Mouse (Mus musculus) MEL (cell line): ENCODE results near the gene Gtsf1. TPM values are rescaled to one million over a fixed set of nuclear protein-coding genes. Genes with fewer than 3 reads are reported as not detected.
A peak's percentile ranks its signal among the peaks of the same experiment; 100 is the strongest.

Source experiments
- DNase-seq: peaks from one replicate; pipeline ENCODE4 v3.0.0; 2011; ENCODE audit warnings: low read depth, low spot score
- H3K27ac ChIP-seq: 2 replicates; pipeline ENCODE4 v1.5.1; 2012; ENCODE audit warnings: low read depth, mild to moderate bottlenecking, control low read depth, low read length, moderate library complexity; ENCODE audit not compliant: control insufficient read depth
- H3K27me3 ChIP-seq, 2 experiments: fragments of 150-350 bp in 1 of 2; sonication (generic) in 1 of 2; 2 replicates each; pipeline ENCODE4 v1.6.1; 2012; ENCODE audit warnings: low read length in 2 of 2, mild to moderate bottlenecking in 2 of 2, improper control_type of control experiment in 1 of 2, moderate library complexity in 1 of 2; ENCODE audit not compliant: insufficient read depth in 2 of 2, control insufficient read depth in 1 of 2
- H3K36me3 ChIP-seq, 2 experiments: 2 replicates each; pipeline ENCODE4 v1.6.1; 2012 to 2014; ENCODE audit warnings: low read length in 2 of 2, improper control_type of control experiment in 1 of 2, inconsistent platforms in 1 of 2, mild to moderate bottlenecking in 1 of 2; ENCODE audit not compliant: insufficient read depth in 2 of 2, control insufficient read depth in 1 of 2
- H3K4me1 ChIP-seq, 2 experiments: fragments of 150-350 bp in 1 of 2; sonication (generic) in 1 of 2; 2 replicates each; pipeline ENCODE4 v1.6.1; 2012; ENCODE audit warnings: low read length in 2 of 2, improper control_type of control experiment in 1 of 2, mild to moderate bottlenecking in 1 of 2; ENCODE audit not compliant: insufficient read depth in 2 of 2, control insufficient read depth in 1 of 2
- H3K4me3 ChIP-seq, 2 experiments: fragments of 150-350 bp in 1 of 2; sonication (generic) in 1 of 2; 2 replicates each; pipeline ENCODE4 v1.5.1; 2012; ENCODE audit warnings: low read depth in 2 of 2, low read length in 2 of 2, mild to moderate bottlenecking in 2 of 2, moderate library complexity in 2 of 2, control low read depth in 1 of 2, improper control_type of control experiment in 1 of 2; ENCODE audit not compliant: control insufficient read depth in 1 of 2, insufficient read depth in 1 of 2
- H3K79me2 ChIP-seq: 2 replicates; pipeline ENCODE4 v1.6.1; 2012; ENCODE audit warnings: mild to moderate bottlenecking, low read length, moderate library complexity; ENCODE audit not compliant: control insufficient read depth, poor library complexity, insufficient read depth
- H3K9ac ChIP-seq: 2 replicates; pipeline ENCODE4 v1.6.1; 2012; ENCODE audit warnings: low read depth, mild to moderate bottlenecking, control low read depth, low read length, moderate library complexity; ENCODE audit not compliant: control insufficient read depth, poor library complexity, severe bottlenecking
- H3K9me3 ChIP-seq: fragments of 150-350 bp; sonication (generic); replicated peaks from 2 replicates; pipeline ENCODE4 v1.6.1; 2012; ENCODE audit warnings: mild to moderate bottlenecking, low read length, improper control_type of control experiment, moderate library complexity; ENCODE audit not compliant: insufficient read depth
- CHD1 ChIP-seq: IDR thresholded peaks from 2 replicates; pipeline ENCODE4 v1.6.1; 2012; ENCODE audit warnings: low read depth, mild to moderate bottlenecking, inconsistent platforms, low read length, improper control_type of control experiment
- CHD2 ChIP-seq: IDR thresholded peaks from 2 replicates; pipeline ENCODE4 v1.6.1; 2011; ENCODE audit warnings: low read length, improper control_type of control experiment
- CTCF ChIP-seq, 3 experiments: IDR thresholded peaks in 2 of 3; conservative IDR thresholded peaks in 1 of 3; 2 replicates each; pipeline ENCODE4 v1.5.1; 2011 to 2012; ENCODE audit warnings: low read length in 3 of 3, low read depth in 2 of 3, mild to moderate bottlenecking in 2 of 3, improper control_type of control experiment in 1 of 3, inconsistent platforms in 1 of 3, mixed read lengths in 1 of 3, moderate library complexity in 1 of 3; ENCODE audit not compliant: control insufficient read depth in 1 of 3, insufficient read depth in 1 of 3, poor library complexity in 1 of 3, severe bottlenecking in 1 of 3
- E2F4 ChIP-seq: IDR thresholded peaks from 2 replicates; pipeline ENCODE4 v1.6.1; 2011; ENCODE audit warnings: low read depth, low read length, improper control_type of control experiment, borderline replicate concordance
- ELF1 ChIP-seq: IDR thresholded peaks from 2 replicates; pipeline ENCODE4 v1.6.1; 2014; ENCODE audit warnings: low read depth, mild to moderate bottlenecking, inconsistent platforms, low read length, improper control_type of control experiment, moderate library complexity
- EP300 ChIP-seq, 2 experiments: IDR thresholded peaks; 2 replicates each; pipeline ENCODE4 v1.6.1; 2011; ENCODE audit warnings: improper control_type of control experiment in 2 of 2, low read length in 2 of 2, low read depth in 1 of 2, mild to moderate bottlenecking in 1 of 2
- ETS1 ChIP-seq: IDR thresholded peaks from 2 replicates; pipeline ENCODE4 v1.6.1; 2012; ENCODE audit warnings: low read depth, mild to moderate bottlenecking, inconsistent platforms, low read length, improper control_type of control experiment, moderate library complexity
- GABPA ChIP-seq: IDR thresholded peaks from 2 replicates; pipeline ENCODE4 v1.6.1; 2012; ENCODE audit warnings: low read depth, mild to moderate bottlenecking, inconsistent platforms, low read length, improper control_type of control experiment, moderate library complexity
- GATA1 ChIP-seq: IDR thresholded peaks from 2 replicates; pipeline ENCODE4 v1.6.1; 2011; ENCODE audit warnings: low read depth, low read length, improper control_type of control experiment
- HCFC1 ChIP-seq: IDR thresholded peaks from 2 replicates; pipeline ENCODE4 v1.6.1; 2012; ENCODE audit warnings: low read depth, mild to moderate bottlenecking, inconsistent platforms, low read length, improper control_type of control experiment, moderate library complexity
- JUND ChIP-seq: IDR thresholded peaks from 2 replicates; pipeline ENCODE4 v1.6.1; 2011; ENCODE audit warnings: low read depth, mild to moderate bottlenecking, improper control_type of control experiment, low read length
- KAT2A ChIP-seq: conservative IDR thresholded peaks from 2 replicates; pipeline ENCODE4 v1.6.1; 2012; ENCODE audit warnings: low read depth, low read length, improper control_type of control experiment, inconsistent platforms
- MAFK ChIP-seq: IDR thresholded peaks from 2 replicates; pipeline ENCODE4 v1.6.1; 2011; ENCODE audit warnings: low read depth, mild to moderate bottlenecking, low read length, improper control_type of control experiment, borderline replicate concordance
- MAX ChIP-seq: IDR thresholded peaks from 2 replicates; pipeline ENCODE4 v1.6.1; 2011; ENCODE audit warnings: low read length, improper control_type of control experiment
- MAZ ChIP-seq: IDR thresholded peaks from 2 replicates; pipeline ENCODE4 v1.6.1; 2012; ENCODE audit warnings: low read depth, mild to moderate bottlenecking, inconsistent platforms, low read length, improper control_type of control experiment
- MXI1 ChIP-seq: IDR thresholded peaks from 2 replicates; pipeline ENCODE4 v1.6.1; 2011; ENCODE audit warnings: mild to moderate bottlenecking, low read depth, low read length, improper control_type of control experiment
- MYB ChIP-seq: IDR thresholded peaks from 2 replicates; pipeline ENCODE4 v1.6.1; 2011; ENCODE audit warnings: mild to moderate bottlenecking, low read depth, low read length, improper control_type of control experiment
- NELFE ChIP-seq: IDR thresholded peaks from 2 replicates; pipeline ENCODE4 v1.6.1; 2011; ENCODE audit warnings: low read depth, low read length, improper control_type of control experiment
- NRF1 ChIP-seq: IDR thresholded peaks from 2 replicates; pipeline ENCODE4 v1.6.1; 2014; ENCODE audit warnings: low read depth, mild to moderate bottlenecking, inconsistent platforms, low read length, improper control_type of control experiment, moderate library complexity; ENCODE audit not compliant: poor library complexity, insufficient read depth, severe bottlenecking
- POLR2A ChIP-seq, 2 experiments: IDR thresholded peaks; 2 replicates each; pipeline ENCODE4 v1.6.1; 2011 to 2012; ENCODE audit warnings: low read length in 2 of 2, mild to moderate bottlenecking in 2 of 2, control low read depth in 1 of 2, improper control_type of control experiment in 1 of 2, low read depth in 1 of 2, moderate library complexity in 1 of 2; ENCODE audit not compliant: control insufficient read depth in 1 of 2, insufficient read depth in 1 of 2, poor library complexity in 1 of 2
- POLR2AphosphoS2 ChIP-seq: IDR thresholded peaks from 2 replicates; pipeline ENCODE4 v1.6.1; 2011; ENCODE audit warnings: low read length, improper control_type of control experiment
- POLR2AphosphoS5 ChIP-seq: IDR thresholded peaks from 2 replicates; pipeline ENCODE4 v1.6.1; 2012; ENCODE audit warnings: low read depth, borderline replicate concordance, mild to moderate bottlenecking, inconsistent platforms, low read length, moderate library complexity, mixed read lengths
- RAD21 ChIP-seq: IDR thresholded peaks from 2 replicates; pipeline ENCODE4 v1.6.1; 2011; ENCODE audit warnings: mild to moderate bottlenecking, low read depth, low read length, improper control_type of control experiment
- RCOR1 ChIP-seq: IDR thresholded peaks from 2 replicates; pipeline ENCODE4 v1.6.1; 2012; ENCODE audit warnings: low read depth, mild to moderate bottlenecking, inconsistent platforms, low read length, improper control_type of control experiment
- SIN3A ChIP-seq: IDR thresholded peaks from 2 replicates; pipeline ENCODE4 v1.6.1; 2012; ENCODE audit warnings: low read length, improper control_type of control experiment, inconsistent platforms
- SMC3 ChIP-seq: IDR thresholded peaks from 2 replicates; pipeline ENCODE4 v1.6.1; 2011; ENCODE audit warnings: low read depth, low read length, improper control_type of control experiment
- TAL1 ChIP-seq: IDR thresholded peaks from 2 replicates; pipeline ENCODE4 v1.6.1; 2012; ENCODE audit warnings: mild to moderate bottlenecking, inconsistent platforms, low read length, moderate library complexity, mixed read lengths
- TBP ChIP-seq: IDR thresholded peaks from 2 replicates; pipeline ENCODE4 v1.8.0; 2011; ENCODE audit warnings: low read depth, low read length, improper control_type of control experiment
- TCF12 ChIP-seq: IDR thresholded peaks from 2 replicates; pipeline ENCODE4 v1.6.1; 2014; ENCODE audit warnings: low read depth, mild to moderate bottlenecking, inconsistent platforms, low read length, improper control_type of control experiment, moderate library complexity
- UBTF ChIP-seq: IDR thresholded peaks from 2 replicates; pipeline ENCODE4 v1.6.1; 2012; ENCODE audit warnings: low read depth, mild to moderate bottlenecking, inconsistent platforms, low read length, improper control_type of control experiment, moderate library complexity, borderline replicate concordance; ENCODE audit not compliant: insufficient read depth
- USF1 ChIP-seq: IDR thresholded peaks from 2 replicates; pipeline ENCODE4 v1.6.1; 2014; ENCODE audit warnings: low read depth, mild to moderate bottlenecking, inconsistent platforms, low read length, improper control_type of control experiment, moderate library complexity
- USF2 ChIP-seq, 2 experiments: IDR thresholded peaks; 2 replicates each; pipeline ENCODE4 v1.6.1; 2011 to 2012; ENCODE audit warnings: improper control_type of control experiment in 2 of 2, low read length in 2 of 2, borderline replicate concordance in 1 of 2, inconsistent platforms in 1 of 2, low read depth in 1 of 2, mild to moderate bottlenecking in 1 of 2; ENCODE audit not compliant: insufficient read depth in 1 of 2
- ZMIZ1 ChIP-seq: IDR thresholded peaks from 2 replicates; pipeline ENCODE4 v1.6.1; 2012; ENCODE audit warnings: low read depth, mild to moderate bottlenecking, inconsistent platforms, low read length, improper control_type of control experiment, moderate library complexity
- polyA plus RNA-seq, 2 experiments: library from polyadenylated mRNA; stranded (reverse) in 1 of 2; unstranded in 1 of 2; fragments of >175 nt in 1 of 2; fragments of >200 nt in 1 of 2; gene quantifications; 2 replicates each; pipeline versions ENCODE4 v1.2.1 to v1.2.4; 2012; ENCODE audit warnings: low replicate concordance in 2 of 2, low read depth in 1 of 2; ENCODE audit not compliant: insufficient read length in 2 of 2, insufficient read depth in 1 of 2, missing spikeins in 1 of 2
- total RNA-seq: library from RNA; depleted of rRNA; stranded (reverse); fragments of 300-350 nt; gene quantifications from 2 replicates; pipeline ENCODE4 v1.2.3, GENCODE M21; 2012

Gene Gtsf1
- total and polyA plus RNA-seq, 3 experiments = 0.15 TPM; not detected in 2

DNA sequence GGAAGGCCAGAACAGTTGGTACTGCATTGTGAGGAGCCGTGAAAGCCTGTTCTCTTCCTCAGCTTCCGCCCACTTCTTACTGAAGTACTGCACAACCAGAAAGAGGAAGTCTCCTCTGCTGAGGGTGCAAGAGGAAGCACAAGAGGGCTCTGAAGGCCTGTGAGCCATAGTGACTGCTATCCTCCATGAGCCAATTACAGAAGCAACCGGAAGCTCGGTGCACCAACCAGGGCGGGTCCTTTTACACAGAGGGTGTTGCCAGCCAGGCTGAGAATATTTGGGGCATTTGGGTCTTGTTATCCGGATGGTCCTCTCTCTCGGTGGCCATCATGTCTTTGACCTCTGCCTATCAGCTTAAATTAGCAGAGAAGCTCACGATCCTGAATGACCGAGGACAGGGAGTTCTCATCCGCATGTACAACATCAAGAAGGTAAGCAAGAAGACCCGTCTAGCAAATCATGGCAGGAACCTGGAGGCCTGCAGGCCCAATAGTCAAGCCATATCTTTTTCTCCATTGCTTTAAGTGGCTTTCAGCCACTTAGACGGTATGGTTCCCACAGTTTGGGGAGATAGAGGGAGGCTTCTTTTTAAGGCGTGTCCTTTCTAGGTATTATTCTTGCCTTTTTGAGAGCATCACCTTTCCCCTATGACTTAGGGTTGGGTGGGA lies 23.4 kb upstream of the Gtsf1 start, which contains the start of gene Nckap1l:
Gene Nckap1l, plus strand, starts transcription at position 244 of the 668 bp plus-strand sequence.
- peak; percentile 93 for DNase-seq

DNA sequence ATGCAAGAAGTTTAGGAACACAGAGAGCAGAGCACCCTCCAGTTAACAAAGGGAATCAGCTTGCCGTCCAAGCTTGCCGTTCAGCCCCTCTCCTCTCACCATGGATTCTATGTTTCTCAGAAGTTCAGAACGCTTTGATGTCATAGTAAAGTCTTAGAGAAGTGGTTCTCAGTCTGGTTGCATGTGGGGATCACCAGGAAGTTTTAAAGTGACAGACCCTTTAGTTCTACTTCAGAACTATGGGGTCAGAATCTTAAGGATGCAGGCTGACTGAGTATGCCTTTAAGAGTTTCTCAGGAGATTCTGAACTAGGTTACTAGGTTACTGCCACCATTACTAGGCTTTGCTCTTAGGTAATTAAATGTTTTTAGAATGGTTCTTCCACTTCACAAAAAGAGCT lies 18.1 kb upstream of the Gtsf1 start, which contains the start of gene Gtsf2:
Gene Gtsf2, minus strand, starts transcription at position 101 of the 400 bp plus-strand sequence.
- Histone ChIP-seq H3K79me2 (no peaks in the 10 kb centered on the region), H3K36me3 (peaks cover 0 to 2% of the 10 kb centered on the region in 2 experiments; a peak in 1 of 4 replicates), H3K9ac (no peak within 1 kb of the TSS), H3K9me3 (no peaks in the 10 kb centered on the region), H3K4me3 (no peak within 1 kb of the TSS), H3K27me3 (no peaks in the 10 kb centered on the region), H3K4me1 (no peaks in the 10 kb centered on the region), H3K27ac (no peak within 1 kb of the TSS)
- DNase-seq = no peak
- TF ChIP-seq MAX (no peak), RAD21 (no peak), ETS1 (no peak), MAZ (no peak), TBP (no peak), MXI1 (no peak), CTCF (IDR thresholded peaks at IDR 0.05 in 2 of 3, conservative IDR thresholded peaks at IDR 0.05 in 1 of 3; ENCODE audit: control insufficient read depth in 1 of 3, insufficient read depth in 1 of 3, low read depth in 2 of 3, low read length in 3 of 3, poor library complexity in 1 of 3, severe bottlenecking in 1 of 3) (no peak), ELF1 (no peak), MYB (no peak), ZMIZ1 (no peak), POLR2A (IDR thresholded peaks at IDR 0.05; ENCODE audit: control insufficient read depth in 1 of 2, insufficient read depth in 1 of 2, low read depth in 1 of 2, low read length in 2 of 2, poor library complexity in 1 of 2) (no peak)

More for the DNA sequence above, 23.4 kb upstream of the Gtsf1 start, which contains the start of gene Nckap1l:
- TF ChIP-seq UBTF (no peak), POLR2AphosphoS2 (no peak; the same call in 1 of the 2 replicates), ETS1 (no peak), USF1 (no peak), TCF12 (0 out of 2 replicates have a peak, but pooled peaks have one; percentile 22), USF2 (IDR thresholded peaks at IDR 0.05; ENCODE audit: borderline replicate concordance in 1 of 2, insufficient read depth in 1 of 2, low read depth in 1 of 2, low read length in 2 of 2) (no peak), RCOR1 (no peak), GATA1 (no peak), CHD1 (no peak), POLR2A (IDR thresholded peaks at IDR 0.05; ENCODE audit: control insufficient read depth in 1 of 2, insufficient read depth in 1 of 2, low read depth in 1 of 2, low read length in 2 of 2, poor library complexity in 1 of 2) (peak; percentile 30 to 73; a peak in 2 of 4 replicates), MYB (no peak), KAT2A (no peak), NRF1 (no peak), EP300 (IDR thresholded peaks at IDR 0.05; ENCODE audit: low read depth in 1 of 2, low read length in 2 of 2) (no peak), NELFE (peak; percentile 59), MAFK (no peak), GABPA (no peak), CHD2 (no peak), HCFC1 (peak; percentile 40; the same call in 1 of the 2 replicates), E2F4 (no peak), SMC3 (no peak), JUND (no peak), SIN3A (peak; percentile 61; the same call in 1 of the 2 replicates), MAZ (no peak), POLR2AphosphoS5 (no peak), TBP (peak; percentile 69), TAL1 (no peak), ZMIZ1 (no peak), ELF1 (peak; percentile 65; the same call in 1 of the 2 replicates)
- Histone ChIP-seq H3K9me3 (no peaks in the 10 kb centered on the region), H3K4me1 (0 out of 4 replicates have a peak, but pooled peaks cover 0 to 3% of the 10 kb centered on the region in 2 experiments), H3K79me2 (peaks cover 10% of the 10 kb centered on the region), H3K4me3 (peak within 1 kb of the TSS; percentile 62 to 96), H3K9ac (peak within 1 kb of the TSS; percentile 85), H3K27ac (peak within 1 kb of the TSS; percentile 86), H3K36me3 (peaks cover 0 to 10% of the 10 kb centered on the region in 2 experiments; a peak in 2 of 4 replicates), H3K27me3 (no peaks in the 10 kb centered on the region)
